Mouse (Mus musculus) spleen, postnatal 36 days (tissue): ENCODE results near the gene Zcchc14.

Source experiments
- DNase-seq, 2 experiments: peaks; one replicate each; pipeline ENCODE4 v3.0.0; 2022; ENCODE audit warnings: low spot score in 2 of 2, mixed read lengths in 1 of 2

The Zcchc14 gene

DNA sequence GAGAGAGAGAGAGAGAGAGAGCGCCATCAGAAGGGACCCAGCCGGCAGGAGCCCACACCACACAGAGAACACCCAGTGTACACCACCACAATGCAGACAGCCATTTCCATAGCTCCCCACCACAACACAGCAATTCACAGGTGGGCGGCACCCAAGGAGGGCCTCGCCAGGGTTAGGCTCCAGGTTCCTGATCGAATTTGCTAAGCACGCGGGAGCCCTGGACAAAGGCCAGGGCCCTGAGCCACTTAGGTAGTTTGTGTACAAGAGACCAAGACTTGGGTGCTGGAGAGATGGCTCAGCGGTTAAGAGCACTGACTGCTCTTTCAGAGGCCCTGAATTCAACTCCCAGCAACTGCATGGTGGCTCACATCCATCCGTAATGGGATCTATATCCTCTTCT lies 100.2 kb downstream of the Zcchc14 start:
- no peak for DNase-seq

- DNase-seq = no peak
These were observed 101.4 kb downstream of the Zcchc14 start for GRCm38 (mm10) chr8:121551065-121551985.

GRCm38 (mm10) chr8:121550056-121550455 lies 102.6 kb downstream of the Zcchc14 start:
- no peak for DNase-seq
